Mouse (Mus musculus): ENCODE data around the gene Orc4. TPM values are rescaled to one million over a fixed set of nuclear protein-coding genes. Genes with fewer than 3 reads are reported as not detected.
A peak's percentile ranks its signal among the peaks of the same experiment; 100 is the strongest.

Gene Orc4
- polyA plus RNA-seq (2014; fragmentation: Nextera tagmentation; extraction: Ambion mirVana): 136 and 143 TPM in 2 replicates

- WGBS: 0% methylated on average over 2 of the region's 2 CpGs
- Histone ChIP-seq H3K27me3 (ENCODE audit: control insufficient read depth, insufficient read depth, low read length) (no peaks in the 10 kb centered on the region), H3K9ac (ENCODE audit: low read depth, low read length) (peak within 1 kb of the TSS; percentile 85), H3K4me1 (replicated peaks; ENCODE audit: control insufficient read depth, insufficient read depth, low read length) (no peaks in the 10 kb centered on the region), H3K4me2 (replicated peaks; ENCODE audit: low read depth, low read length) (peak within 1 kb of the TSS; percentile 47), H3K36me3 (ENCODE audit: control insufficient read depth, insufficient read depth, low read length) (no peaks in the 10 kb centered on the region), H3K4me3 (ENCODE audit: low read depth, low read length) (peak within 1 kb of the TSS; percentile 89), H3K27ac (ENCODE audit: low read depth, low read length) (peak within 1 kb of the TSS; percentile 91), H3K9me3 (ENCODE audit: control insufficient read depth, low read length) (no peaks in the 10 kb centered on the region)
- DNase-seq (ENCODE audit: low spot score) (no peak), ATAC-seq (ENCODE audit: low FRiP score) (no peak)
These were observed at the start of gene Orc4 for GRCm38 (mm10) chr2:48950252-48950315. Orc4 (minus strand) TSS chr2:48950277.

- Histone ChIP-seq H3K9ac (ENCODE audit: low read depth, low read length) (no peak overlapping the region), H3K4me2 (replicated peaks; ENCODE audit: low read depth, low read length) (no peak overlapping the region), H3K27me3 (ENCODE audit: control insufficient read depth, insufficient read depth, low read length) (no peaks in the 10 kb centered on the region), H3K27ac (ENCODE audit: low read depth, low read length) (no peak overlapping the region), H3K4me3 (ENCODE audit: low read depth, low read length) (no peak overlapping the region), H3K4me1 (replicated peaks; ENCODE audit: control insufficient read depth, insufficient read depth, low read length) (no peaks in the 10 kb centered on the region), H3K36me3 (ENCODE audit: control insufficient read depth, insufficient read depth, low read length) (no peaks in the 10 kb centered on the region), H3K9me3 (ENCODE audit: control insufficient read depth, low read length) (no peaks in the 10 kb centered on the region)
- ATAC-seq (ENCODE audit: low FRiP score) (no peak), DNase-seq (ENCODE audit: low spot score) (no peak)
- WGBS: 89% methylated on average over 3 of the region's 3 CpGs
These were observed 40.2 kb upstream of the Orc4 start for GRCm38 (mm10) chr2:48990322-48990721.

GRCm38 (mm10) chr2:48978920-48979319 lies 28.8 kb upstream of the Orc4 start:
- Histone ChIP-seq H3K4me3 (ENCODE audit: low read depth, low read length) (no peak overlapping the region), H3K36me3 (ENCODE audit: control insufficient read depth, insufficient read depth, low read length) (no peaks in the 10 kb centered on the region), H3K4me1 (replicated peaks; ENCODE audit: control insufficient read depth, insufficient read depth, low read length) (no peaks in the 10 kb centered on the region), H3K4me2 (replicated peaks; ENCODE audit: low read depth, low read length) (no peak overlapping the region), H3K27ac (ENCODE audit: low read depth, low read length) (no peak overlapping the region), H3K9ac (ENCODE audit: low read depth, low read length) (no peak overlapping the region), H3K27me3 (ENCODE audit: control insufficient read depth, insufficient read depth, low read length) (no peaks in the 10 kb centered on the region), H3K9me3 (ENCODE audit: control insufficient read depth, low read length) (no peaks in the 10 kb centered on the region)
- ATAC-seq (ENCODE audit: low FRiP score) (no peak), DNase-seq (ENCODE audit: low spot score) (no peak)
- WGBS: 89% methylated on average over 3 of the region's 3 CpGs

GRCm38 (mm10) chr2:48956591-48956990 lies 6.5 kb upstream of the Orc4 start:
- H3K36me3 ChIP-seq (ENCODE audit: control insufficient read depth, insufficient read depth, low read length): no peaks in the 10 kb centered on the region
- no peaks in the 10 kb centered on the region for H3K4me1 ChIP-seq (replicated peaks; ENCODE audit: control insufficient read depth, insufficient read depth, low read length)
- no peak overlapping the region for H3K4me2 ChIP-seq (replicated peaks; ENCODE audit: low read depth, low read length)
- WGBS: 80% methylated on average over 3 of the region's 3 CpGs
- H3K9ac ChIP-seq (ENCODE audit: low read depth, low read length): no peak overlapping the region
- ATAC-seq (ENCODE audit: low FRiP score) (no peak), DNase-seq (ENCODE audit: low spot score) (no peak)
- H3K9me3 ChIP-seq (ENCODE audit: control insufficient read depth, low read length): no peaks in the 10 kb centered on the region
- no peak overlapping the region for H3K27ac ChIP-seq (ENCODE audit: low read depth, low read length)
- H3K4me3 ChIP-seq (ENCODE audit: low read depth, low read length): no peak overlapping the region
- no peaks in the 10 kb centered on the region for H3K27me3 ChIP-seq (ENCODE audit: control insufficient read depth, insufficient read depth, low read length)

GRCm38 (mm10) chr2:48950316-48950880 lies 321 bp upstream of the Orc4 start:
- H3K9ac ChIP-seq (ENCODE audit: low read depth, low read length): peak overlapping the region; percentile 85
- peak overlapping the region; percentile 91 for H3K27ac ChIP-seq (ENCODE audit: low read depth, low read length)
- peak overlapping the region; percentile 47 for H3K4me2 ChIP-seq (replicated peaks; ENCODE audit: low read depth, low read length)
- H3K4me3 ChIP-seq (ENCODE audit: low read depth, low read length): peak overlapping the region; percentile 89
- DNase-seq (ENCODE audit: low spot score) (peak; percentile 19), ATAC-seq (ENCODE audit: low FRiP score) (no peak)
- H3K9me3 ChIP-seq (ENCODE audit: control insufficient read depth, low read length): no peaks in the 10 kb centered on the region
- no peaks in the 10 kb centered on the region for H3K36me3 ChIP-seq (ENCODE audit: control insufficient read depth, insufficient read depth, low read length)
- no peaks in the 10 kb centered on the region for H3K27me3 ChIP-seq (ENCODE audit: control insufficient read depth, insufficient read depth, low read length)
- WGBS: 9% methylated on average over 5 of the region's 6 CpGs
- no peaks in the 10 kb centered on the region for H3K4me1 ChIP-seq (replicated peaks; ENCODE audit: control insufficient read depth, insufficient read depth, low read length)

- H3K9me3 ChIP-seq (ENCODE audit: control insufficient read depth, low read length): no peaks in the 10 kb centered on the region
- H3K9ac ChIP-seq (ENCODE audit: low read depth, low read length): peak overlapping the region; percentile 85
- peak overlapping the region; percentile 89 for H3K4me3 ChIP-seq (ENCODE audit: low read depth, low read length)
- H3K36me3 ChIP-seq (ENCODE audit: control insufficient read depth, insufficient read depth, low read length): no peaks in the 10 kb centered on the region
- WGBS: 0% methylated on average over 9 of the region's 9 CpGs
- no peaks in the 10 kb centered on the region for H3K27me3 ChIP-seq (ENCODE audit: control insufficient read depth, insufficient read depth, low read length)
- H3K4me1 ChIP-seq (replicated peaks; ENCODE audit: control insufficient read depth, insufficient read depth, low read length): no peaks in the 10 kb centered on the region
- DNase-seq (ENCODE audit: low spot score): peak; percentile 69
- ATAC-seq (ENCODE audit: low FRiP score): peak; percentile 81
- peak overlapping the region; percentile 47 for H3K4me2 ChIP-seq (replicated peaks; ENCODE audit: low read depth, low read length)
- peak overlapping the region; percentile 91 for H3K27ac ChIP-seq (ENCODE audit: low read depth, low read length)
These were observed 280 bp downstream of the Orc4 start for GRCm38 (mm10) chr2:48949743-48950251.

GRCm38 (mm10) chr2:48948841-48949584 lies 1.1 kb downstream of the Orc4 start, which contains the start of gene Mbd5:
Mbd5 (plus strand) TSS chr2:48949508.
- DNase-seq (ENCODE audit: low spot score) (peak; percentile 98), ATAC-seq (ENCODE audit: low FRiP score) (peak; percentile 99)
- no peaks in the 10 kb centered on the region for H3K36me3 ChIP-seq (ENCODE audit: control insufficient read depth, insufficient read depth, low read length)
- H3K27me3 ChIP-seq (ENCODE audit: control insufficient read depth, insufficient read depth, low read length): no peaks in the 10 kb centered on the region
- H3K4me3 ChIP-seq (ENCODE audit: low read depth, low read length): peak within 1 kb of the TSS; percentile 89
- no peaks in the 10 kb centered on the region for H3K9me3 ChIP-seq (ENCODE audit: control insufficient read depth, low read length)
- H3K9ac ChIP-seq (ENCODE audit: low read depth, low read length): peak within 1 kb of the TSS; percentile 93
- H3K27ac ChIP-seq (ENCODE audit: low read depth, low read length): peak within 1 kb of the TSS; percentile 91
- under 1% methylated on average over 42 of the region's 49 CpGs for WGBS
- H3K4me2 ChIP-seq (replicated peaks; ENCODE audit: low read depth, low read length): peak within 1 kb of the TSS; percentile 68
- no peaks in the 10 kb centered on the region for H3K4me1 ChIP-seq (replicated peaks; ENCODE audit: control insufficient read depth, insufficient read depth, low read length)

GRCm38 (mm10) chr2:48947761-48948160 lies 2.3 kb downstream of the Orc4 start:
- H3K36me3 ChIP-seq (ENCODE audit: control insufficient read depth, insufficient read depth, low read length): no peaks in the 10 kb centered on the region
- peak overlapping the region; percentile 89 for H3K4me3 ChIP-seq (ENCODE audit: low read depth, low read length)
- H3K4me2 ChIP-seq (replicated peaks; ENCODE audit: low read depth, low read length): peak overlapping the region; percentile 68; the same call in 1 of the 2 replicates
- H3K4me1 ChIP-seq (replicated peaks; ENCODE audit: control insufficient read depth, insufficient read depth, low read length): no peaks in the 10 kb centered on the region
- ATAC-seq (ENCODE audit: low FRiP score): no peak
- no peak overlapping the region for H3K27ac ChIP-seq (ENCODE audit: low read depth, low read length)
- no peak overlapping the region for H3K9ac ChIP-seq (ENCODE audit: low read depth, low read length)
- DNase-seq (ENCODE audit: low spot score): peak; percentile 7
- no peaks in the 10 kb centered on the region for H3K9me3 ChIP-seq (ENCODE audit: control insufficient read depth, low read length)
- WGBS: 61% methylated on average over 3 of the region's 3 CpGs
- H3K27me3 ChIP-seq (ENCODE audit: control insufficient read depth, insufficient read depth, low read length): no peaks in the 10 kb centered on the region

GRCm38 (mm10) chr2:48935058-48935457 lies 15.0 kb downstream of the Orc4 start:
- H3K9me3 ChIP-seq (ENCODE audit: control insufficient read depth, low read length): no peaks in the 10 kb centered on the region
- no peaks in the 10 kb centered on the region for H3K27me3 ChIP-seq (ENCODE audit: control insufficient read depth, insufficient read depth, low read length)
- WGBS: 90% methylated on average over 2 of the region's 2 CpGs
- no peak overlapping the region for H3K27ac ChIP-seq (ENCODE audit: low read depth, low read length)
- H3K36me3 ChIP-seq (ENCODE audit: control insufficient read depth, insufficient read depth, low read length): no peaks in the 10 kb centered on the region
- H3K4me2 ChIP-seq (replicated peaks; ENCODE audit: low read depth, low read length): no peak overlapping the region
- H3K9ac ChIP-seq (ENCODE audit: low read depth, low read length): no peak overlapping the region
- no peak overlapping the region for H3K4me3 ChIP-seq (ENCODE audit: low read depth, low read length)
- no peak for ATAC-seq (ENCODE audit: low FRiP score)
- no peak for DNase-seq (ENCODE audit: low spot score)
- no peaks in the 10 kb centered on the region for H3K4me1 ChIP-seq (replicated peaks; ENCODE audit: control insufficient read depth, insufficient read depth, low read length)
